31 mouse cellular contexts compared by ENCODE assay signal in the genomic region with DNA sequence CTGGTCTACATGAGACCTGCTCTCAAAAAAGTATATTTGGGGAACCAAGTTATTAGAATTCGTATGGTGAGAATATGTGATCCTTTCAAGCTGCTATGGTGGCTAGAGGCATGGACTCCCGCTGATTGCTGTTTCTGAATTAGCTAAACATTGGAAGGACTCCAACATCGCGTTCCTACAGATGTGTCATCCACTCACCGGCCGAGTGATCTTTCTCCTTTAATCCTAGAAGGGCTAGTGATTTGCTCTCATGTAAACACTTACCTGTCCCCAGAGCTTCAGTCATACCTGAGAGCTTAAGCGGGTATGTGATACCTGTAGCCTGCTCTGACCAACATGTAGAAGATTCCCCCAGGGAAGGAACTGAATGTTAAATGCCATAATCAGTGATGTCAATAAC. TPM values are rescaled to one million over a fixed set of nuclear protein-coding genes. Genes with fewer than 3 reads are reported as not detected.
DNase-seq lines count a peak whose midpoint lies in the region; ATAC-seq and TF ChIP-seq lines count a peak whose summit lies in the region.
"Had no signal": no experiment of that assay in that cellular context is flagged by ENCODE, and none has a peak within 500 bp of the region (broad histone marks: within the 10 kb centered on the region; RNA-seq: fewer than 3 reads in every experiment).

No protein-coding gene starts in this region.

- no peak overlapping the region for H3K4me2 ChIP-seq in heart, embryonic 11.5 days
- H3K4me2 ChIP-seq: embryonic facial prominence, embryonic 12.5 days; embryonic facial prominence, embryonic 15.5 days; hindbrain, embryonic 12.5 days; hindbrain, embryonic 15.5 days had no signal

- no peak for TF ChIP-seq POLR2A in liver, adult 2 months (IDR thresholded peaks at IDR 0.05; ENCODE audit: extremely low read depth, insufficient read depth, low read length)

- peaks cover 16% of the 10 kb centered on the region for H3K9me3 ChIP-seq in heart, embryonic 11.5 days (replicated peaks; ENCODE audit: control insufficient read depth, low read length)
- H3K9me3 ChIP-seq: hindbrain, embryonic 15.5 days had no signal

- H3K27me3 ChIP-seq in liver, adult 2 months (ENCODE audit: control insufficient read depth, insufficient read depth, low read length) = no peaks in the 10 kb centered on the region
- no peaks in the 10 kb centered on the region for H3K27me3 ChIP-seq in heart, embryonic 11.5 days (ENCODE audit: control insufficient read depth, insufficient read depth, low read length)
- H3K27me3 ChIP-seq: CH12.LX; embryonic facial prominence, embryonic 12.5 days; embryonic facial prominence, embryonic 15.5 days; hindbrain, embryonic 12.5 days; hindbrain, embryonic 15.5 days had no signal

- H3K27ac ChIP-seq in liver, adult 2 months (replicated peaks; ENCODE audit: insufficient read depth, low read depth, low read length) = no peak overlapping the region
- no peak overlapping the region for H3K27ac ChIP-seq in heart, embryonic 11.5 days (ENCODE audit: low read depth, low read length)
- H3K27ac ChIP-seq: embryonic facial prominence, embryonic 12.5 days; embryonic facial prominence, embryonic 15.5 days; hindbrain, embryonic 12.5 days; hindbrain, embryonic 15.5 days had no signal

- peaks cover 2% of the 10 kb centered on the region; the same call in 1 of the 2 replicates for H3K36me3 ChIP-seq in liver, adult 2 months (ENCODE audit: control insufficient read depth, insufficient read depth, low read length)
- H3K36me3 ChIP-seq in heart, embryonic 11.5 days (ENCODE audit: control insufficient read depth, insufficient read depth, low read length) = peaks cover 3% of the 10 kb centered on the region; the same call in 1 of the 2 replicates

- peak; percentile 24 for DNase-seq in liver, adult 2 months (ENCODE audit: extremely low read depth, low read depth, low spot score)
- DNase-seq in liver = no peak
- DNase-seq in lung, adult 18-20 months = peak; percentile 43 to 68
- DNase-seq in lung, postnatal 10 days = peak; percentile 31
- DNase-seq in lung, postnatal 36 days = peak; percentile 63
- DNase-seq in embryo, embryonic 11 days = no peak
- DNase-seq in right cerebral cortex, postnatal 25 days = no peak
- DNase-seq: adrenal gland, adult 8-10 months; adrenal gland, postnatal 25 days; B cell, adult 2 months; cerebellum, adult 18-20 months; cerebellum, adult 9-10 months; cerebellum, postnatal 14 days; gastrocnemius, postnatal 25 days; heart, adult 18-20 months had no signal

- ATAC-seq in heart, embryonic 11.5 days (replicated peaks; ENCODE audit: insufficient number of reproducible peaks, low FRiP score, low TSS enrichment) = no peak
- ATAC-seq: forebrain, embryonic 14.5 days had no signal

- H3K9ac ChIP-seq in liver, adult 2 months (ENCODE audit: low read depth, low read length) = no peak overlapping the region
- no peak overlapping the region for H3K9ac ChIP-seq in heart, embryonic 11.5 days (ENCODE audit: low read depth, low read length)
- H3K9ac ChIP-seq: embryonic facial prominence, embryonic 12.5 days; embryonic facial prominence, embryonic 15.5 days; hindbrain, embryonic 12.5 days; hindbrain, embryonic 15.5 days had no signal

- TF ChIP-seq CTCF in liver, adult 2 months (IDR thresholded peaks at IDR 0.05; ENCODE audit: low read depth, low read length) = no peak

- H3K79me2 ChIP-seq in liver, adult 2 months (ENCODE audit: control insufficient read depth, insufficient read depth, low read length) = no peaks in the 10 kb centered on the region

- H3K4me1 ChIP-seq in liver, adult 2 months (ENCODE audit: control insufficient read depth, insufficient read depth, low read length) = peaks cover 3% of the 10 kb centered on the region; the same call in 1 of the 2 replicates
- H3K4me1 ChIP-seq in heart, embryonic 11.5 days (ENCODE audit: control insufficient read depth, insufficient read depth, low read length) = no peaks in the 10 kb centered on the region
- H3K4me1 ChIP-seq: embryonic facial prominence, embryonic 12.5 days; embryonic facial prominence, embryonic 15.5 days; hindbrain, embryonic 12.5 days; hindbrain, embryonic 15.5 days had no signal

- no peak overlapping the region for H3K4me3 ChIP-seq in liver, adult 2 months (ENCODE audit: insufficient read depth, low read depth, low read length)
- H3K4me3 ChIP-seq in heart, embryonic 11.5 days (ENCODE audit: low read depth, low read length) = no peak overlapping the region
- H3K4me3 ChIP-seq: embryonic facial prominence, embryonic 12.5 days; embryonic facial prominence, embryonic 15.5 days; hindbrain, embryonic 12.5 days; hindbrain, embryonic 15.5 days had no signal

- WGBS in liver, adult 2 months = 49% methylated on average over 7 of the region's 7 CpGs
- 86% methylated on average over 7 of the region's 7 CpGs for WGBS in heart, embryonic 11.5 days (ENCODE audit: insufficient replicate concordance)

RNA-seq across cellular contexts. Expression of gene Atf1, which starts 6.7 kb away (rescaled TPM):
- 11.2 and 16.8 TPM in 2 replicates for total RNA-seq in liver, adult 2 months (2014; rRNA removed)
- 35.1 and 36.3 TPM in 2 replicates for polyA plus RNA-seq in liver, adult 2 months (2012; rRNA removed)
- polyA plus RNA-seq in heart, embryonic 11.5 days (2014; fragmentation: Nextera tagmentation; extraction: Ambion mirVana) = 33.7 and 38.6 TPM in 2 replicates

RNA-seq across cellular contexts. Expression of gene Tmprss12, which starts 59.7 kb away (rescaled TPM):
- total RNA-seq in liver, adult 2 months (2014; rRNA removed) = not detected in 2 replicates
- polyA plus RNA-seq in liver, adult 2 months (2012; rRNA removed) = not detected in 2 replicates
- not detected in 2 replicates for polyA plus RNA-seq in heart, embryonic 11.5 days (2014; fragmentation: Nextera tagmentation; extraction: Ambion mirVana)
- total RNA-seq: adrenal gland, adult 8-10 months; adrenal gland, postnatal 25 days; CH12.LX; gastrocnemius, adult 8-10 months; gastrocnemius, postnatal 25 days; heart, adult 18-20 months; heart, postnatal 25 days; hematopoietic stem cell, adult 5-6 weeks; MEL had no signal
- polyA plus RNA-seq: embryonic facial prominence, embryonic 12.5 days; embryonic facial prominence, embryonic 15.5 days; forebrain, embryonic 11.5 days; forebrain, embryonic 14.5 days; gonadal fat pad, adult 2 months; heart, embryonic 14.5 days; heart, postnatal 0 days; hindbrain, embryonic 12.5 days; hindbrain, embryonic 15.5 days; intestine, embryonic 14.5 days had no signal

Comparison
In these comparisons a context has a peak if more than half of its experiments do, and no peak if none do; other contexts are left out.
1. DNase-seq: peak in liver, adult 2 months (single experiment), lung, adult 18-20 months (2 of 2), lung, postnatal 10 days (single experiment) and lung, postnatal 36 days (single experiment); none in liver (single experiment), embryo, embryonic 11 days (single experiment) and right cerebral cortex, postnatal 25 days (single experiment).